Mouse (Mus musculus) gastrocnemius, adult 2 months (tissue): ENCODE results near the gene Nr1h4. TPM values are rescaled to one million over a fixed set of nuclear protein-coding genes. Genes with fewer than 3 reads are reported as not detected.
A peak's percentile ranks its signal among the peaks of the same experiment; 100 is the strongest.

Experiments
- DNase-seq: peaks from one replicate; pipeline ENCODE4 v3.0.0; 2022
- H3K27ac ChIP-seq: fragments of 200-600 bp; 2 replicates; pipeline ENCODE4 v1.8.1; 2022; ENCODE audit warnings: mild to moderate bottlenecking
- H3K4me3 ChIP-seq: fragments of 200-600 bp; 2 replicates; pipeline ENCODE4 v1.8.1; 2022; ENCODE audit warnings: mild to moderate bottlenecking, moderate library complexity
- CTCF ChIP-seq: fragments of 200-600 bp; IDR thresholded peaks from 2 replicates; pipeline ENCODE4 v1.8.1; 2022; ENCODE audit warnings: antibody characterized with exemption, mild to moderate bottlenecking, moderate library complexity
- intact Hi-C: fragments of 180-260 bp; cut with DNase I; formaldehyde crosslinking; loops from one replicate; pipeline ENCODE4 v1.15.1; 2025
- total RNA-seq, 2 experiments: library from RNA; stranded (reverse); gene quantifications; 2 replicates each; pipeline ENCODE4 v1.2.3; 2021

The Nr1h4 gene
- total RNA-seq, 2 experiments from 2014 or later, result 0.25 TPM; not detected in 1

DNA sequence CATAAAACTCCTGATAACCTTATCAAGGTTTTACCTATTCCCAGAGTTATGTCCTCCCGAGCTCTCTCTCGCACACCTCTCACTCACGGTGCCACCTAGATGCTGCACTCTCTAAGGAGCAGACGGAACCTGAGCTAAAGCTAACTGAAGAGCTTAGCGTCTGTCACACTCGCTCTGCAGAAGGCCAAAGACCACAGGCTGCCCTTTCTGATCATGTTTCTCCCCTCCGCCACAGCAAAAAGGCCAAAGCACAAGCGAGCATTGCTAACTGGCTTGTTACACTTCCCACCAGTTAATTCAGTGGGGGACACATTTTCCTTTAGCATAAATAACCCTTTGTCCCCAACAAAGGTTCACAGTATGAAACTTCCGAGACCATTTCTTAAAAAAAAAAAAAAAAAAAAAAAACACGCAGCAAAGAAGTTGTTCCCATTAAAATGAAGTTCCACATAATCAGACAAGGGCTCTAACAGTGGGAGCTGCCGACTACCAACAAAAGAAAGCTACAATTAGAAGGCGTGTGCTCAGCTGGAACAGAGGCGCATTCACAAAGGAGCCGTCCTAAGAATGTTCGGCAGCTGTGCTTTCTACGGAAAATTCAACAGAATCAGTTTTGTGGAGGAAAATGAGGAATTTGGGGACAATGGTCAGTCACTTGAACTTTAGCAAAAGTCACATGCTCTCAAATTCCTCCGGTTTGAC is 98.7 kb downstream of the Nr1h4 start:
- intact Hi-C loops, result no loop called here
- Histone ChIP-seq H3K27ac (0 out of 2 replicates have a peak overlapping the region, but pooled peaks have one; percentile 6), H3K4me3 (no peak overlapping the region)
- DNase-seq, result no peak
- no peak for TF ChIP-seq CTCF

DNA sequence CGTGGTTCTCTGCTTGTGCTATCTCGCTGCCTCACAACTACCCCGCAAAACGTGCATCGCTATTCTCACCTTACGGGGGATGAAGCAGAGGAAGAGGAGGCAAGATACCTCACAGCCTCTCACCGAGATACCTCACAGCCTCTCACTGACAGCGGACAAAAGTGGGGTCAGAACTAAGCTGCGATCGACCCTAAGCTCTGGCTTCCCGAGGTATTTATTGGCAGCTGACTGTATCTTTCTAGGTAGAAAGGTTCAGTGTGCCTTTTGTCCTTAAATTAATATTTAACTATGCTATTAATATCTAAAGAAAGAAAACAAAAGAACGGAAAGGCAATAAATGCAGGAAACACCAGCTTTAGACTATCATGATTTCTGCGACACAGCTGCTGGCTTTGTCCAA is 100.6 kb downstream of the Nr1h4 start:
- H3K4me3 ChIP-seq, result peak overlapping the region; percentile 11; the same call in 1 of the 2 replicates
- intact Hi-C loops, result no loop called here
- H3K27ac ChIP-seq, result no peak overlapping the region
- DNase-seq, result no peak
- no peak for TF ChIP-seq CTCF

DNA sequence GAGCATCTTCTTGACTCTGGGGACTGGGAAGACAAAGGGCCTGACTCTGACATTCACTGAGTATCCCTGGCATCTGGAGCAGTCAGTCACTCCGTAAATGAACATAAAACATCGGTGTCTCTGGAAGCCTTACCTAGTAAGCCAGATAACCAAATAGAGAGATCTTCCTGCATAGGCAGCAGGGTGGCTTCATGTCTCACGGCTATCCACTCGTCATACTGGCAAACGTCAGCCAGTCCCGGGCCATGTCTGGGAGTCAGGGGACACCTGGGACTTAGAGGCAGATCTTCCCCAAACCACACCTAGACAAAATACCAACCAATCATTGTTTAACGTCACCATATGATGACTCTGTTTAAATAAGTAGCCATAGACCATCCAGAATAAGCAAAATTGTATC is 102.6 kb downstream of the Nr1h4 start:
- Histone ChIP-seq H3K4me3 (no peak overlapping the region), H3K27ac (no peak overlapping the region)
- TF ChIP-seq CTCF, result no peak
- intact Hi-C loops, result no loop called here
- DNase-seq, result no peak

GRCm38 (mm10) chr10:89424800-89425393 is 108.5 kb downstream of the Nr1h4 start:
- Histone ChIP-seq H3K27ac (no peak overlapping the region), H3K4me3 (no peak overlapping the region)
- intact Hi-C loops, result no loop called here
- TF ChIP-seq CTCF, result no peak
- DNase-seq, result no peak

DNA sequence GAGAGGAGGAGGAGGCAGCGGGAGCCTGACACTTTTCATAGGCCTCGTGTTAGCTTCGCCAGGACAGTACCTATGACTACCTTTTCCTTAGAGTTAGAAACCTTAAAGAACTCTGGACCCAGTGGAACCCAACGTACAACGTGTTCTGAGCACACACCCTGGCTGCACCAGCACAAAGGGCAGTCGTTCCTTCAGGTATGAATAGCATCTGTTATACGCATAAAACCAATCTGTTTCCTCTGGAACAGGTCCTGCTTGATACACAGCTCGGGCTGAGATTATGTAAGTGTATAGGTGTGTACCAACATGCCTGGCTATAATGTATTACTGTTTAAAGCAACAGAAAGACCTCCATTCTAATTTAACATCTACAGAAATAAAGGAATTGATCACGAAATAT is 109.2 kb downstream of the Nr1h4 start:
- DNase-seq, result no peak
- intact Hi-C loops, result no loop called here
- no peak overlapping the region for H3K4me3 ChIP-seq
- H3K27ac ChIP-seq, result no peak overlapping the region
- TF ChIP-seq CTCF, result no peak

GRCm38 (mm10) chr10:89423164-89423778 is 110.1 kb downstream of the Nr1h4 start:
- no peak for DNase-seq
- intact Hi-C loops, result no loop called here
- TF ChIP-seq CTCF, result no peak
- Histone ChIP-seq H3K4me3 (no peak overlapping the region), H3K27ac (no peak overlapping the region)

GRCm38 (mm10) chr10:89422504-89423158 is 110.8 kb downstream of the Nr1h4 start:
- no peak overlapping the region for H3K4me3 ChIP-seq
- intact Hi-C loops, result no loop called here
- H3K27ac ChIP-seq, result no peak overlapping the region
- no peak for DNase-seq
- TF ChIP-seq CTCF, result no peak

DNA sequence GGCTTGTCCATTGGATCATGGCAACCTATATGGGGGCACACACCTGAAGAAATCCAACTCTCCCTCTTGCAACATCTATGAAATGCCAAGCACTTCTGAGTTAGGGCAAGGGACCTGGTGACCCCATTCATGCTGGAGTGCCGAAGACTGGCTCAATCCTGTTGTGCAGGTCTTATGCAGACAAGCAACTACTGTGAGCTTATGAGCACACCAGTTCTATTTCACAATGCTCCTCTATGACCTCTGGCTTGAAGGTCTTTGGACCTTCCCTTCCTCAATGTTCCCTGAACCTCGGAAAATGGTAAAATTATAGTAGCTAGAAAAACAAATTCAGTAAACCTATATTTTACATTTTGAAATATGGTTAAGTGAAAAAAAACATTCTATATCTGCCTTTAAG is 115.4 kb downstream of the Nr1h4 start:
- Histone ChIP-seq H3K4me3 (no peak overlapping the region), H3K27ac (no peak overlapping the region)
- no peak for TF ChIP-seq CTCF
- no peak for DNase-seq
- intact Hi-C loops, result no loop called here

DNA sequence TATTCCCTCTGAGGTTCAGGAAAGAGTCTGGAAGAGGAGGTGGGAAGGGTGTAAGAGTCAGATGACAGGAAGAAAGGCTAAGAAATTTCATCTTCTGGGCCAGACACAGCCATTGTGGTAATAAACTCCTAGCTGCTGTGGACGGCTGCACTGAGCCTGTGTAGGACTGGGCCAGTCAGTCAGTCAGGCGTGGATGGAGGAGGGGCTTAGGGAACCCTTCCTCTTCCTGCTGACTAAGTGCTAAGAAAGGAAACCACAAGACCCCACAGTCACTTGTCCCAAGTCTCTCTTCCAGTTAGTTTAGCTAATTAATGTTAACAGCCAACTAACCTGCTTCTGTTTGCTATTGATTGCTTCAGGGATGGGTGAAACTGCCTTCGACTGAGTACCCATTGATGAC is 117.9 kb downstream of the Nr1h4 start:
- DNase-seq, result no peak
- intact Hi-C loops, result no loop called here
- Histone ChIP-seq H3K27ac (no peak overlapping the region), H3K4me3 (no peak overlapping the region)
- no peak for TF ChIP-seq CTCF

- no peak for DNase-seq
- intact Hi-C loops, result no loop called here
- no peak overlapping the region for H3K4me3 ChIP-seq
- no peak for TF ChIP-seq CTCF
- H3K27ac ChIP-seq, result no peak overlapping the region
Observed at GRCm38 (mm10) chr10:89407551-89407950, 125.8 kb downstream of the Nr1h4 start.

GRCm38 (mm10) chr10:89406733-89407484 is 126.5 kb downstream of the Nr1h4 start:
- H3K27ac ChIP-seq, result no peak overlapping the region
- intact Hi-C loops, result no loop called here
- DNase-seq, result no peak
- TF ChIP-seq CTCF, result no peak
- H3K4me3 ChIP-seq, result no peak overlapping the region

- DNase-seq, result no peak
- H3K4me3 ChIP-seq, result no peak overlapping the region
- no peak for TF ChIP-seq CTCF
- intact Hi-C loops, result no loop called here
- H3K27ac ChIP-seq, result no peak overlapping the region
Observed at GRCm38 (mm10) chr10:89404936-89405335, 128.4 kb downstream of the Nr1h4 start.

Other genes with a start within 250 kb of the Nr1h4 start
- gene Ano4, start 188.8 kb downstream of the Nr1h4 start, total RNA-seq, result 1 to 10 TPM in 1 of 2 experiments, under 1 TPM in 1; 0.66 to 1.3 TPM
- gene Gas2l3, start 89.6 kb downstream of the Nr1h4 start, total RNA-seq, result under 1 TPM; 0.89 to 0.95 TPM
- not detected for gene Slc17a8, start 87.7 kb upstream of the Nr1h4 start, total RNA-seq
- 10 to 100 TPM; 13.2 to 14.0 TPM for gene Scyl2, start 152.7 kb upstream of the Nr1h4 start, total RNA-seq
- gene Actr6, start 198.7 kb upstream of the Nr1h4 start, total RNA-seq, result 1 to 10 TPM; 5.2 to 8.8 TPM
- 10 to 100 TPM; 19.3 to 20.1 TPM for gene Uhrf1bp1l, start 211.4 kb upstream of the Nr1h4 start, total RNA-seq